Mouse (Mus musculus) monocyte, adult 5-6 weeks (primary cell): ENCODE data around the gene Tmem74b. TPM values are rescaled to one million over a fixed set of nuclear protein-coding genes. Genes with fewer than 3 reads are reported as not detected.

Source experiments
- ATAC-seq: fragments of 153-309, 156-312 bp; replicated peaks from 2 replicates; pipeline ENCODE4 v1.8.0; 2017; ENCODE audit warnings: mild to moderate bottlenecking; ENCODE audit not compliant: low TSS enrichment, insufficient number of reproducible peaks, severe bottlenecking, poor library complexity, low FRiP score
- total RNA-seq: library from RNA; stranded (forward); fragments of 200-1000, 200-491, 200-594 nt; gene quantifications from 3 replicates; pipeline ENCODE4 v1.2.3, GENCODE M21; 2017

Gene Tmem74b
- total RNA-seq: not detected in 3 replicates

GRCm38 (mm10) chr2:151701231-151702145 lies at the start of gene Tmem74b:
Tmem74b (plus strand) TSS chr2:151702008.
- ATAC-seq: no peak

GRCm38 (mm10) chr2:151652053-151652452 lies 49.8 kb upstream of the Tmem74b start:
- ATAC-seq: no peak

DNA sequence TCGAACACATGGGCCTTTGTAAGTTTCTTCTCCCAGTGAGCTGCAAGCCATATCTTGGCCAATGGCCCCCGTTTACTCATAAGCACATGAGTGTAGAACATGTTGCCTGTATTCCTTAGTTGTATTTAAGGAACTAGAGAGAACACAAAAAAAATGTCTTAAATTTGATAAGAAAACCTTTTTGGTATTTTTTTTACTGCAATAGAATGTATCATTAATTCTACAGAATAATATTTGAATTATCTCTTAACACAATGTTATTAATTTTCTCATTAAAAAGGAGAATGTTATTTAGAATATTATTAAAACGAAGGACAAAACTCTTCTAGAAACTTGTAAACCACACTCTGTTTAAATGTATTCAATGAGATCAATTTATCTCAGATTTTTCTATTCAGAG lies 33.4 kb upstream of the Tmem74b start, which contains the start of gene Rad21l:
Gene Rad21l, minus strand, starts transcription at position 101 of the 400 bp plus-strand sequence.
- ATAC-seq: no peak

DNA sequence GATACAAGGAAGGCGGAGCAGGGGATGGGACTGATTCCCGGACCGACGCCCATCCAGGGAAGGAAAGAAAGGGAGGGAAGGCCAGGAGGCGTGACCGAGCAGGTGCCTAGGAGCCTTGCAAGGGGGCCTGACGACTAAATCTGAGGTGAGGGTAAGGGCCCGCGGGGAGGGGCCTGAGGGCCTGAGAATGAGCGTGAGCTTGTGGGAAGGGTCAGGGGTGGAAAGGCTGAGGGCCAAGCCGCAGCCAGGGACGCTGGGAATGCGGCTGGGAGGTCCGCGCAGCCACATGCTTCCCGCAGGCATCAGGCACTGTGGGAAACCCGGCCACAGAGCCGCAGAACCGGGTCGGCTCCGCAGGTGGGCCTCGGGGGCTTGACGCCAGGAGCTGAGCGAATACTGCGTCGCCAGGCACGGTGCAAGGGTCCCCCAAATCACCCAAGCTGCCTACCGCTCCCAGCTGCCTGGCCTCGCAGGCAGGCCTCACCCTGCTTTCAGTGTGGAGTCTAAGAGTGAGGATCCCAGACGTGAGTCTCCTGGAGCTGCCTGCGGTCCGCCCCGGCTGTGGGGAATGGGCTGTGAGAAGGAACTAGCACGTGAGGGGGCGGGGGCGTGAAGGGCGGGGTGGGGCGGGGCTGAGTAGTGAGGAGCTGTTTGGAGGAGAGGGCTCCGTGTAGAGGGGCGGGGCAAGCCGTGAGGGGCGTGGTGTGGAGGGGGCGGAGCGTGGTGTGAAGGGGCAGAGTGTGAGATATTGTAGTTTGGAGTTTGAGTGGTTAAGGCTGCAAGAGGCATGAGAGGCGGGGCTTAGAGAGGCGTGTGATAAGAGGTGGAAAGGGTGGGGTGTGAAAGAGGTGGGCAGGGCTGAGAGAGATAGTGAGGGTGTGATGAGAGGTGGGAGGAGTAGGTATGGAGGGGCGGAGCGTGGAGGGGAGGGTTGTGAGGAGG lies 31.5 kb upstream of the Tmem74b start:
- ATAC-seq: no peak

- ATAC-seq: no peak
Measured at GRCm38 (mm10) chr2:151670968-151671329, 30.9 kb upstream of the Tmem74b start.

- ATAC-seq: no peak
Measured at GRCm38 (mm10) chr2:151676234-151676633, 25.6 kb upstream of the Tmem74b start.

- ATAC-seq: no peak
Measured at GRCm38 (mm10) chr2:151682357-151682756, 19.5 kb upstream of the Tmem74b start.

GRCm38 (mm10) chr2:151682976-151683375 lies 18.8 kb upstream of the Tmem74b start:
- ATAC-seq: no peak

DNA sequence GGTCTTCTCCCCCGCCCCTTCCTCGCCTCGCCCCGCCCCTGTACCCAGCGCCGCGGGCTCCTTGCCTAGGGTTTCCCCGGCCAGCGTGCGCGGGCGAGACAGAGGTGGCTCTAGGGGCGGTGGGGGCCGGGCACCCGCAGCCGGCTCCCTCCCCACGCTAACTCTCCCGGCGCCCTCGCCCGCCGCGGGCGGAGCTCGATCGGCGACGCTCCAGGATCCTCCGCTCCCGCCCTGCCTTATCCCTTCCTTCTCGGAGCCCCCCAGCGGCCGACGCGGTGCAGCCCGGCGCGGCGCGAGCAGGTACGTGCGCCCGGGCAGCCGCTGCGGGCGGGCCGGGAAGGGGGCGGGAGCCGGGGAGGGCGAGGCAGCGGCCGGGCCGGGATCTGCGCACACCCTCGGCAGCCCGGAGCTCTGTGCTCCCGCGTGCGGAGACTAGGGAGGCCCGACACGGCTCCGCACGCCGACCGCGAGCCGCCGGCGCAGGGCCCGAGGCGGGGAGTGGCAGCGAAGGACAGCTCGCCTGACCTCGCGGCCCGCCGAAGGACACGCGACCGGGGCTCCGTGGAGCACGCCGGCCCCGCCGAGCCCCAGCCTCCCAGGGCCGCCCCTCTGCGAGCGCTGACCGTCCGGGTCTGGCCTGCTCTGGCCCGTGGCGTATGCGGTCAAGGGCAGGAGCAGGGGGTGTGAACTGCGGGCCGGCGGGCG lies 490 bp downstream of the Tmem74b start:
- ATAC-seq: no peak

DNA sequence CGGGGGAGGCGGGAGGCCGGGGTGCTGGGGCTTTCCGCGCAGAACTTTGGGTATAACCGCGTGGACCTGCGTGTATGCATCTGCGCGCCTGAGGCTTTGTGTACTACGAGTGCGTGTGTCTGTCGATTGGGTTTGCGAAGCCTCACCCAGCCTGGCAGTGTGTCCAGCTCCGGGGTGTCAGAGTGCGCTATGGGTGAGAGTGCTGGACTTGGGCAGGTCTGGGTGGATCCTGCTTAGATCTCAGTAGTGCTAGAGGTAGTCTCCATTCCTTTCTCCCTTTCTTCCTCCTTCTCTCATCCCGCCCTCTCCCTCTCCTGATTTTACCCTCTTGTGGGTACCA lies 1.0 kb downstream of the Tmem74b start:
- no peak for ATAC-seq

- no peak for ATAC-seq
Measured at GRCm38 (mm10) chr2:151712647-151713046, 10.8 kb downstream of the Tmem74b start.

DNA sequence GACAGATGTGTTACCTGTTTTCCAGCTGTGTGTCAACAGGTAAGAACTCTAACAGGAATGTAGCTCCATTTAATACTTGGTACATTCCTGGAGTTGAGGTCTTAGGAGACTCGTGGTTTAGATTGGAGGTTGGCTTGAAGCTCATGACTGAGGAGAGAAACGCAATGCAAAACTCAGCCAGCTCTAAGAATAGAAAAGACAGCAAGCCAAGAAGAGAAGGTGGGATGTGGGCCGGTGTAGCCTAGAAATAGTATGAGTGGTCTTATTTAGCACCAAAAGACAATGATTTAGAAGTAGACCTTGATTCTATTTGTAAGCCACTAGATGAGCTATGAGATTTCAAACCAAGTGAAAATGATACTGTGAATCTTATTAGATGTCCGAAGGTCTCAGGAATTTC lies 13.7 kb downstream of the Tmem74b start:
- ATAC-seq: no peak

- no peak for ATAC-seq
Measured at GRCm38 (mm10) chr2:151716318-151717055, 14.7 kb downstream of the Tmem74b start.

DNA sequence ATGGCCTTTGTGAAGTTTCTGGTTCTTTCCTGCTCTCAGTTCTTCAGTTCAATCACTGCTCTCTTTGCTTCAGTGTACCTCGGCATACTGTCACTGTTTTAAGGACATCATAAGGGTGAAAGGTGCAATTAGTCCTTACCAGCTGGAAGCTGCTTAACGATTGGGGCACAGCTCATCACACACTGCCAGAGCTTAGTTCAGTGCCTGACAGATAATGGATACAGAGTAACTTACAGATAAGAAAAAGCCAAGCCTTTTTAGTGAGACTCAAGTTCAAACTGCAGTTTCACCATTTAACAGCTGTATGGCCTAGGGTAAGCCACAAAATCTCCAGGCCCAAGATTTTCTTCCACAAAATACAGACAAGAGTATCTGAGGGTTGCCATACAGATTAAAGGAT lies 22.3 kb downstream of the Tmem74b start:
- ATAC-seq: no peak

- ATAC-seq: no peak
Measured at GRCm38 (mm10) chr2:151733151-151733865, 31.5 kb downstream of the Tmem74b start.

GRCm38 (mm10) chr2:151735422-151735821 lies 33.6 kb downstream of the Tmem74b start:
- no peak for ATAC-seq

DNA sequence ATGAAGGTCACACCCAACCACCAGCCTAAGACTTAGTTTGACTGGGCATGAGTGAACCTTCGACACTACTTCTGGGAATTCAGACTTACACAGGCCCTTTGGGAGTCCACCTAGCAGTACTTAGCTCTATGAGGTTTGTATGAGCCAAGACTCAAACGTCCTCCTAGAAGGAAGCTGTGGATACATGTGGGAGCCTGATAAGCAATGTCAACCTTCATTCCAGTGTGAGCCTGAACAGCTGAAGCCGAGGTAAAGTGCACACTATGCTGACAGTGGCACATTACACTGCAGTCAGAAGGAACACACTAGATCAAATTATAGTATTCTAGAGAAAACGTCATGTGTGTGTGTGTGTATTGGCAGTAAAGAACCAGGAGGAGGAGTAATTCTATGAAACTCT lies 36.7 kb downstream of the Tmem74b start:
- no peak for ATAC-seq

- ATAC-seq: no peak
Measured at GRCm38 (mm10) chr2:151739081-151739480, 37.3 kb downstream of the Tmem74b start.
